Mouse (Mus musculus) adrenal gland, postnatal 4 days (tissue): ENCODE measurements around the gene 1700020L24Rik. TPM values are rescaled to one million over a fixed set of nuclear protein-coding genes. Genes with fewer than 3 reads are reported as not detected.

Experiments
- DNase-seq, 2 experiments: peaks; one replicate each; pipeline ENCODE4 v3.0.0; 2021 to 2022; ENCODE audit warnings: low spot score in 2 of 2, mixed read lengths in 2 of 2
- total RNA-seq, 2 experiments: library from RNA; stranded (reverse); gene quantifications; 2 replicates each; pipeline ENCODE4 v1.2.3; 2021

The 1700020L24Rik gene
- total RNA-seq, 2 experiments from 2014 or later = 0.48 to 0.56 TPM

DNA sequence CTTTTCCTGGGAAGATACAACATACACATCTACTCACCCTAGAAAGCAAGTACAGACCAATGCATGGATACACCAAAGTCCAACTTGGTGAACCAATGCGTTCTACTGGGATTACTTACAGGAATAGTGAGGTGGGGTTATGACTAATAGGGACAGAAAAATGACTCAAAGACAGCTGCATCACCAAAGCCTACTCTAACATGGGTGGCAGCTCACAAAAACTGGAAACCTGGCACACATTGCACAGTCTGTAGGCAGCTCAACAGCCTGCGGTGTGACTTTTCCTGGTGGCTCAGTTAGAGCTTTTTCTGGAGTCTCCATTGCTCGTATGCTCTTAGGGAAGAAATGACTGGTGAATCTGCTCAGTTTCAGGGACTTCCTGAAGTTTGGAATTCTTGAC is 31.3 kb downstream of the 1700020L24Rik start:
- DNase-seq = no peak

DNA sequence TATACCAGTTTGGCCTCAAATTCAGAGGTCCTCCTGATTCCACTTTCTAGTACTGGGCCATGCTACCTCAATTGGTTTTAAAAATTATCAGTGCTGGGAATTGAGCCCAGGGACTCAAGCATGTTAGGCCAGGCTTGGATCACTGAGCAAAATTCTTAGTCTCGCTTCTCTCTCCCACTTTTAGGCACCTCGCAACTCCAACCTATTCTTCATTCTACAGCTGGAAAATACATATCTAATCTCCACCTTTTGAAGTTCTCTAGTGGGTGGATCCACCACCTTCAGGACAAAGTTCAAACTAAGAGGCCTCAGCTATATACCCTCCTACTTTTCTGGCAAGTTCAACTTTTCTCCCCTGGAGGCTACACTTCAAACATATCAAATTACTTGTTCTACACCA is 34.3 kb downstream of the 1700020L24Rik start:
- no peak for DNase-seq

DNA sequence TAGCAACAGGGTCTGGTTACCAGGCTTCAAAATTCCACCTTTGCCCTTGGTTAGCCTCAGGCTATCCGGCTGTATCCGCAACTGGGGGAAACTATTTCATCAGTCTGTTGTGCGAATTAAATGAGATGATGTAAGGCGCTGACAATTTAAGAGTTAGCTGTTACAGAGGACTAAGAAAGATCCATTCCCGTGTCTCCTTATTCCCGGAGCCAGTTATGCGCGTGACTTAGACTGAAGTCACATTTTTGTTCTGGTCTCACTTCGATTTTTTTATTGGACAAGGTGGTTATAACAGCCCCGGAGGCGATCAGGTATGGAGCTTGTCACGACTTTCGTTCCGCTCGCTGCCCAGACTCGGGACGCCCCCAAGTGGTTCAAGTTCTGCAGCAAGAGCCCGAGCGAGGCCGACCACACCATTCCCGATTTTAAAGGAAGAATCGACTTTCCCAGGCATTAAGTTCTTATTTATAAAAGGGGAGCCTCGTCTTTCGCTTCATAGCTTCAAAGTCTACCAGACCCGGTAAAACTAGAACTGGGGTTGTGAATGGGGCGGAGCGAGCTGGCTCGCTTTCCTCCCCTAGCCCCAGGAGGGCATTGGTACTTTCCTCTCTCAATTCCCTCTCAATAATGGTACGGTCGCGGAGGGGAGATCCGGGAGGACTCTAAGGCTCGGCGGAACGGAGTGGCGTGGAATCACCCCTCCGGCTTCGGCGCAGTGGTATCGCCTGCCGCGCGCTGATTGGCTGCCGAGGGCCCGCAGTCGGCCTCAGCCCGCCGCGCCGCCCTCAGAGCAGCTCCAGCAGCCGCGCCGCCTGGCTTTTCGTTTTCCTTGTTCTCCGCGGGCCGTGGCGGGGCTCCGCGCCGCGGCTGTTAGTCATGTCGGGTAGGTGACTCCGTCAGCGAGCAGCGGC is 35.1 kb downstream of the 1700020L24Rik start, which contains the start of gene Taf15:
Gene Taf15, plus strand, starts transcription at position 763 of the 911 bp plus-strand sequence.
- DNase-seq = peak; percentile 95 to 99

DNA sequence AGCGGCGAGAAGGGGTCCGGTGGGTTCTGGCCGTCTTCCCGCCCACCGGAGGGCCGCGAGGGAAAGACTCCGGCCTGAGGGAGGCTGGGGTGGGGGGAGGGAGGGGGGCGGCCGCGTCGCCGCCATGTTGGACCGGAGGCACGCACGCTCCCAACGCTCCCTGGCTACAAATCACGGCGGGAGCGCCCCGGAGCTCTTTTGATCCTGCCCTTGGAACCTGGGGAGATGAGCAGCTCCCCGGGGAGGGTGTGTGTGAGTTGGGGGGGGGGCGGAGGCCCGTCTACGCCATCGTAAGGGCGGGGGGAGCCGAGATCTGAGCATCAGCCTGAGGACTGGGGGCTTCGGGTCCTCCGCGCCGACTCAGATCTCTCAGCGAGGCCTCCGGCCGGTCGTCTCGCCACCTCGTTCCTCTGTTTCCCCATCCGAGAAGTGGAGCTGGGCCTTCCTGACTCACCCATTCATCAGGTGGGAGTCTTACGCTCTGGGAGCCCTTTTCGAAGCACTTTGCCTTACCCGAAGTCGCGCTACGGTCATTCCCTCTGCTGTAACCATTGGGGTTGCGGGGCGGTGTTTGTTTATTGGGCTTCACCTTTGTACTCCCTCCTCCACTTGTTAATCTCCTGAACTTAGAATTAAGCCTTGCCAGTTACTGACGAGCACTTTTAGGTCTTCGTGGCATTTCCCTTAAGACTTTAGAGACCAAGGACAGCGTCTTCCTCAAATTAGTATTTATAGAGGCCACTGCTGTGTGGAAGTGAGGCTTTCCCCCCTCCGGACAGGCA is 35.9 kb downstream of the 1700020L24Rik start:
- no peak for DNase-seq

Other genes starting within 250 kb of the 1700020L24Rik start
- gene Slfn3, start 246.3 kb upstream of the 1700020L24Rik start, total RNA-seq = 1 to 10 TPM; 3.8 to 4.8 TPM
- gene Slfn14, start 151.0 kb upstream of the 1700020L24Rik start, total RNA-seq = 1 to 10 TPM; 1.9 to 3.7 TPM
- 100 to 1,000 TPM; 105 to 121 TPM for gene Ap2b1, start 138.7 kb upstream of the 1700020L24Rik start, total RNA-seq
- gene Pex12, start 135.1 kb upstream of the 1700020L24Rik start, total RNA-seq = 10 to 100 TPM; 17.6 to 20.0 TPM
- 10 to 100 TPM; 10.8 to 11.4 TPM for gene Rasl10b, start 28.5 kb upstream of the 1700020L24Rik start, total RNA-seq
- under 1 TPM in 1 of 2 experiments, not detected in 1; 0.11 TPM for gene Gas2l2, start 8.2 kb upstream of the 1700020L24Rik start, total RNA-seq
- 10 to 100 TPM; 17.5 to 18.8 TPM for gene Mmp28, start 25.4 kb downstream of the 1700020L24Rik start, total RNA-seq
- gene Taf15, start 35.4 kb downstream of the 1700020L24Rik start, total RNA-seq = 10 to 100 TPM; 75.9 to 78.3 TPM
- gene Heatr9, start 84.5 kb downstream of the 1700020L24Rik start, total RNA-seq = not detected
- 1 to 10 TPM; 1.1 to 1.3 TPM for gene Ccl5, start 92.8 kb downstream of the 1700020L24Rik start, total RNA-seq
- gene Ccl9, start 141.0 kb downstream of the 1700020L24Rik start, total RNA-seq = 1 to 10 TPM; 5.0 to 8.5 TPM
- 1 to 10 TPM; 7.0 to 9.3 TPM for gene Ccl6, start 155.4 kb downstream of the 1700020L24Rik start, total RNA-seq
- gene Rpl9-ps1, start 207.9 kb downstream of the 1700020L24Rik start, total RNA-seq = not detected
- gene Ccl3, start 211.7 kb downstream of the 1700020L24Rik start, total RNA-seq = under 1 TPM in 1 of 2 experiments, not detected in 1; 0.56 TPM
- gene Ccl4, start 224.9 kb downstream of the 1700020L24Rik start, total RNA-seq = under 1 TPM in 1 of 2 experiments, not detected in 1; 0.51 TPM